Mouse (Mus musculus) kidney, adult 2 months (tissue): Measurements from ENCODE around the gene Hist1h4c. TPM values are rescaled to one million over a fixed set of nuclear protein-coding genes. Genes with fewer than 3 reads are reported as not detected.

ENCODE experiments used
- DNase-seq: peaks from one replicate; pipeline ENCODE4 v3.0.0; 2021
- H3K27ac ChIP-seq: fragments of 200-500 bp; 2 replicates; pipeline ENCODE4 v1.5.1; 2012; ENCODE audit warnings: low read depth, low read length, control low read depth, inconsistent platforms; ENCODE audit not compliant: insufficient read depth
- H3K27me3 ChIP-seq: fragments of 200-500 bp; replicated peaks from 2 replicates; pipeline ENCODE4 v1.6.1; 2012; ENCODE audit warnings: mild to moderate bottlenecking, moderate library complexity, low read length, inconsistent platforms; ENCODE audit not compliant: control insufficient read depth, insufficient read depth
- H3K36me3 ChIP-seq: fragments of 200-500 bp; 2 replicates; pipeline ENCODE4 v1.6.1; 2012; ENCODE audit warnings: mild to moderate bottlenecking, moderate library complexity, low read length, inconsistent platforms; ENCODE audit not compliant: control insufficient read depth, insufficient read depth
- H3K4me1 ChIP-seq: fragments of 200-500 bp; 2 replicates; pipeline ENCODE4 v1.6.1; 2011; ENCODE audit warnings: low read length; ENCODE audit not compliant: control insufficient read depth, insufficient read depth
- H3K4me3 ChIP-seq: fragments of 200-500 bp; 2 replicates; pipeline ENCODE4 v1.5.1; 2011; ENCODE audit warnings: mild to moderate bottlenecking, low read depth, low read length, control low read depth; ENCODE audit not compliant: insufficient read depth
- CTCF ChIP-seq: fragments of 200-500 bp; conservative IDR thresholded peaks from 2 replicates; pipeline ENCODE4 v1.5.1; 2011; ENCODE audit warnings: low read depth, mild to moderate bottlenecking, control low read depth, low read length, moderate library complexity, mixed read lengths; ENCODE audit not compliant: insufficient read depth, insufficient read length
- POLR2A ChIP-seq: fragments of 200-500 bp; IDR thresholded peaks from one replicate; pipeline ENCODE4 v1.6.1; 2011; ENCODE audit warnings: low read depth, low read length, control low read depth
- WGBS: fragments of 180-500 bp; shearing (Covaris S2); methylation state at CpG from one replicate; pipeline ENCODE4 v1.1.7; 2018; 5-methylcytosine and 5-hydroxymethylcytosine counted together
- polyA plus RNA-seq: library from polyadenylated mRNA; depleted of rRNA; stranded (reverse); fragments of >200 nt; gene quantifications from 2 replicates; pipeline ENCODE4 v1.2.3, GENCODE M21; 2012

Gene Hist1h4c
- polyA plus RNA-seq, 1 experiment, result 9.4 TPM

DNA sequence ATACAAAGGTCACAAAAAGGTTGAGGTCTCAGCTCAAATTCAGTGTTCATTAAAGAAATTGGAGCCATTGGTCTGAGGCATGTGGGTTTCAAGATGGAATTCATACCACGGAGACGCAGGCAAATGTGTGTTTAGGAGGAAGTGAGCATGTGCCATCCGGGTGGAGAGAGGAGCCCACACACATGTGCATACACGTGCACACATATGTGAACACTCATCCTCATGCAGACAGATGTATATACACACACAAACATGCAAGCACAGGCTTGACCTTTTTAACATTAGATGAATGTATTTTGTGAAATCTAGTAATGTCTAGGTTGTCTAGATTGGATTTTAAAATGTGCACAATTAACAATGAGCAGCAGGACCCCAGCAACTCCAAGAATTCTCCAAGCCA is 4.0 kb upstream of the Hist1h4c start:
- no peak for DNase-seq
- Histone ChIP-seq H3K27ac (no peak overlapping the region), H3K4me1 (no peaks in the 10 kb centered on the region; the same call in 1 of the 2 replicates), H3K36me3 (no peaks in the 10 kb centered on the region; the same call in 1 of the 2 replicates), H3K27me3 (no peaks in the 10 kb centered on the region), H3K4me3 (no peak overlapping the region)
- TF ChIP-seq CTCF, result no peak
- TF ChIP-seq POLR2A, result no peak
- whole genome bisulfite sequencing, result 78% methylated on average over 4 of the region's 4 CpGs

DNA sequence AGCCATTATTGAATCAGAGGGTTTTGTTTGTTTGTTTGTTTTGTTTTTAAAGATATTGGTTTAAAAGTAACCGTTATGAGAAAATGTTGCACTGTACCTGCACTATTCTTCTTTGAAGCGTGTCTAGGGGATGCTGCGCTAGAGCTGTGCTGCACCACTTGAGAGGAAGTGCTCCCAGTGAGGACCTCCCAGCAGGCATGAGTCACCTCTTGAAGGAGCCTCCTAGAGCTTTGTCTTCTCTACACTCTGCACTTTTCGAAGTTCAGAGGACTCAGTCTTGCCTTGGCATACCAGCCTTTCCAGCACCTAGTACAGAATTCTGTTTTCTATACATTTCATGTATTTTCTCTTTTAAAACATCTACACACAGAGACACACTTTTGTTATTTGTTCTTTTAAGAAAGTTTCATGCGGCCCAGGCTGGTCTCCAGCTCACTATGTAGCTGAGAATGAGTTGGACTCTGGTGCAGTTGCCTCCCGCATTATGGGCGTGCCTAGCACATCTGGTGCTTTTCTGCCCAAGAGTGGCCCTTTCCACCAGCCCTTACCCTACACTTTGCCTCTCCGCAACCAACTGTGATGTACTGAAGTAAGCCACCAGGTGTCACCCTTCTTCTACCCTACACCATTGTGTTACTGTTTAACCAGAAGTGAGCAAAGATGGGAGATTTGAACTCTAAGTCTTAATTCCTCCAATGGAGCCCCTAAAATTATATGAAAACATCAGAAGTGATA is 2.7 kb upstream of the Hist1h4c start:
- Histone ChIP-seq H3K27me3 (no peaks in the 10 kb centered on the region), H3K27ac (no peak overlapping the region), H3K4me3 (no peak overlapping the region), H3K4me1 (no peaks in the 10 kb centered on the region; the same call in 1 of the 2 replicates), H3K36me3 (no peaks in the 10 kb centered on the region; the same call in 1 of the 2 replicates)
- WGBS, result 21% methylated on average over 8 of the region's 8 CpGs
- TF ChIP-seq CTCF (peak; percentile 80), POLR2A (no peak)
- DNase-seq, result peak; percentile 90

DNA sequence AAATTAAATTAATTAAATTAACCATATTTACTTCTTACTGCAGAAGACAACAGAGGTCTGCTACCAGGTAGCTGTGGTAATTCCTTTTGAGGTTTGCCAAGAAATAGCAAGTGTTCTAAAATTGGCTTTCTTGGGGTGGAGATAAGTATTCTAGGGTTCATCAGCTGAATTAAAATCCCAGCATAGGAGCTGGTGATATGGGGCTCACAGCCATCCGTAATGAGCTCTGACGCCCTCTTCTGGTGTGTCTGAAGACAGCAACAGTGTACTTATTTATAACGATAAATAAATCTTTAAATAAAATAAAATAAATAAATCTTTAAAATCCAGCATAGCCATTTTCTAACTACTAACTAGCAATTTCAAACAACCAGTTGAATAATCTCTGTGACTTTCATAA is 1.5 kb upstream of the Hist1h4c start:
- no peaks in the 10 kb centered on the region; the same call in 1 of the 2 replicates for H3K4me1 ChIP-seq
- H3K27ac ChIP-seq, result no peak overlapping the region
- no peaks in the 10 kb centered on the region for H3K27me3 ChIP-seq
- no peak for DNase-seq
- no peaks in the 10 kb centered on the region; the same call in 1 of the 2 replicates for H3K36me3 ChIP-seq
- no peak for TF ChIP-seq POLR2A
- TF ChIP-seq CTCF, result no peak
- H3K4me3 ChIP-seq, result no peak overlapping the region
- 64% methylated on average over 3 of the region's 3 CpGs for WGBS

DNA sequence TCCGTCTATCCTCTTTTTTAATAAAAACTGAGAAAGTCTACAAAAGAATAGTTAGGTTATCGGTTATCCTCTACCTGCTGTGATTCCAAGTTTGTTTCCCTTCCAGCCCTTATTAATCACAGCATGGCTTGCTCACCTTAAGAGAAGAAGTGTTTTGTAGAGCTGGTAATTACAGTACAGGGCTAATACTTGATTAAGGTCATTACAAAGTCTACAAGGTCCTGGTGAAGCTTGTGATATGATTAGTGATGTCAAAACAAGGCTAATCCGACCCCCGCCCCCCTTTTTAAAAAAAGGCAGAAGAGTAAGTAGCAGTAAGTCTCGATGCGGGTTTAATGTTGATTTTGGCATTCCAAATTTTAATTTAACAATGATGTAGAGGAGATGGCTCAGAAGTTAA is 742 bp upstream of the Hist1h4c start:
- 69% methylated on average over 6 of the region's 6 CpGs for WGBS

DNA sequence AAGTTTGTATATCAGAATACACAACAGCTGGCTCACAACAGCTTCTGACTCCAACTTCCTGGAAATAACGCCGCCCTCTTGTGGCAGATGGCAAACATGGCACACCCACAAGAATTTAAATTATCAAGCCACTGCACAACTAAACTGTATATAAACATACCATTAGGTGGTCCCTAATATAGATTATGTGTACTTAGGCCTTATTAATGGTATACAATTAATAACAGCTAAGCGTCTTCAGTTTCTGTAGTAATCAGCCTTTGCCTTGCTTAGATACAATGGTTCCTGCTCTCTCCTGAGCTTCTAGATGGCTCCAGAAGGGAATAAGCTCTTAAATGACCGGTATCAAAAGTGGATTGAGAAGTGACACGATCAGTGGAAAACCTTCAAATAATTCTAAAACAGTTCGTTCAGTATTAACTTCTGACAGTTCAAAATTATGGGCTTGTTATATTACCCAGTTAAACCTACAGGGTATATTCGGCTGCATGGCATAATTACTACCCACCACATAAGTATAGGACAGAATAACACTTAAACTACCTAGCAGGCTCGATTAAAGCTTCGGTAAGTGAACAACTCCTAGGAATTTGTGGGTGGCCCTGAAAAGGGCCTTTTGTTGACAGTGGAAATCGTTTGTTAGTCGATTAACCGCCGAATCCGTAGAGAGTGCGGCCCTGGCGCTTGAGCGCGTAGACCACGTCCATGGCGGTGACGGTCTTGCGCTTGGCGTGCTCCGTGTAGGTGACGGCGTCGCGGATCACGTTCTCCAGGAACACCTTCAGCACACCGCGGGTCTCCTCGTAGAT is 559 bp downstream of the Hist1h4c start:
- Histone ChIP-seq H3K4me3 (peak overlapping the region; percentile 51), H3K27ac (peak overlapping the region; percentile 15; the same call in 1 of the 2 replicates), H3K27me3 (no peaks in the 10 kb centered on the region), H3K4me1 (peaks cover 13% of the 10 kb centered on the region; the same call in 1 of the 2 replicates), H3K36me3 (no peaks in the 10 kb centered on the region)
- WGBS, result under 1% methylated on average over 30 of the region's 32 CpGs
- TF ChIP-seq CTCF (peak; percentile 73), POLR2A (no peak)
- peak; percentile 67 for DNase-seq

More for the DNA sequence above, 742 bp upstream of the Hist1h4c start:
- Histone ChIP-seq H3K36me3 (no peaks in the 10 kb centered on the region), H3K27me3 (no peaks in the 10 kb centered on the region), H3K4me1 (peaks cover 5% of the 10 kb centered on the region; the same call in 1 of the 2 replicates), H3K27ac (no peak overlapping the region), H3K4me3 (no peak overlapping the region)
- TF ChIP-seq CTCF (no peak), POLR2A (no peak)
- no peak for DNase-seq

DNA sequence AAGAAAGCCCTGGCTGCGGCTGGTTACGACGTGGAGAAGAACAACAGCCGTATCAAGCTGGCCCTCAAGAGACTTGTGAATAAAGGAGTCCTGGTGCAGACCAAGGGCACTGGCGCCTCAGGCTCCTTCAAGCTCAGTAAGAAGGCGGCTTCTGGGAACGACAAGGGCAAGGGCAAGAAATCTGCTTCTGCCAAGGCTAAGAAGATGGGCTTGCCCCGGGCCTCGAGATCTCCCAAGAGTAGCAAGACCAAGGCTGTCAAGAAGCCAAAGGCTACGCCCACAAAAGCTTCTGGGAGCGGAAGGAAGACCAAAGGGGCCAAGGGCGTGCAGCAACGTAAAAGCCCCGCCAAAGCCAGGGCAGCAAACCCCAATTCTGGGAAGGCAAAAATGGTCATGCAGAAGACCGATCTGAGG is 2.2 kb downstream of the Hist1h4c start:
- DNase-seq, result peak; percentile 28

More for the DNA sequence above, 2.2 kb downstream of the Hist1h4c start:
- Histone ChIP-seq H3K27ac (no peak overlapping the region), H3K27me3 (no peaks in the 10 kb centered on the region), H3K4me1 (peaks cover 13% of the 10 kb centered on the region; the same call in 1 of the 2 replicates), H3K4me3 (no peak overlapping the region), H3K36me3 (no peaks in the 10 kb centered on the region; the same call in 1 of the 2 replicates)
- TF ChIP-seq POLR2A (no peak), CTCF (no peak)
- 71% methylated on average over 15 of the region's 15 CpGs for WGBS
